Mouse (Mus musculus) MEL (cell line): Measurements from ENCODE around the gene Gcnt2. TPM values are rescaled to one million over a fixed set of nuclear protein-coding genes. Genes with fewer than 3 reads are reported as not detected.

Source experiments
- DNase-seq: peaks from one replicate; pipeline ENCODE4 v3.0.0; 2011; ENCODE audit warnings: low read depth, low spot score
- H3K27ac ChIP-seq: 2 replicates; pipeline ENCODE4 v1.5.1; 2012; ENCODE audit warnings: low read depth, mild to moderate bottlenecking, control low read depth, low read length, moderate library complexity; ENCODE audit not compliant: control insufficient read depth
- H3K27me3 ChIP-seq, 2 experiments: fragments of 150-350 bp in 1 of 2; sonication (generic) in 1 of 2; 2 replicates each; pipeline ENCODE4 v1.6.1; 2012; ENCODE audit warnings: low read length in 2 of 2, mild to moderate bottlenecking in 2 of 2, improper control_type of control experiment in 1 of 2, moderate library complexity in 1 of 2; ENCODE audit not compliant: insufficient read depth in 2 of 2, control insufficient read depth in 1 of 2
- H3K36me3 ChIP-seq, 2 experiments: 2 replicates each; pipeline ENCODE4 v1.6.1; 2012 to 2014; ENCODE audit warnings: low read length in 2 of 2, improper control_type of control experiment in 1 of 2, inconsistent platforms in 1 of 2, mild to moderate bottlenecking in 1 of 2; ENCODE audit not compliant: insufficient read depth in 2 of 2, control insufficient read depth in 1 of 2
- H3K4me1 ChIP-seq, 2 experiments: fragments of 150-350 bp in 1 of 2; sonication (generic) in 1 of 2; 2 replicates each; pipeline ENCODE4 v1.6.1; 2012; ENCODE audit warnings: low read length in 2 of 2, improper control_type of control experiment in 1 of 2, mild to moderate bottlenecking in 1 of 2; ENCODE audit not compliant: insufficient read depth in 2 of 2, control insufficient read depth in 1 of 2
- H3K4me3 ChIP-seq, 2 experiments: fragments of 150-350 bp in 1 of 2; sonication (generic) in 1 of 2; 2 replicates each; pipeline ENCODE4 v1.5.1; 2012; ENCODE audit warnings: low read depth in 2 of 2, low read length in 2 of 2, mild to moderate bottlenecking in 2 of 2, moderate library complexity in 2 of 2, control low read depth in 1 of 2, improper control_type of control experiment in 1 of 2; ENCODE audit not compliant: control insufficient read depth in 1 of 2, insufficient read depth in 1 of 2
- H3K79me2 ChIP-seq: 2 replicates; pipeline ENCODE4 v1.6.1; 2012; ENCODE audit warnings: mild to moderate bottlenecking, low read length, moderate library complexity; ENCODE audit not compliant: control insufficient read depth, poor library complexity, insufficient read depth
- H3K9ac ChIP-seq: 2 replicates; pipeline ENCODE4 v1.6.1; 2012; ENCODE audit warnings: low read depth, mild to moderate bottlenecking, control low read depth, low read length, moderate library complexity; ENCODE audit not compliant: control insufficient read depth, poor library complexity, severe bottlenecking
- H3K9me3 ChIP-seq: fragments of 150-350 bp; sonication (generic); replicated peaks from 2 replicates; pipeline ENCODE4 v1.6.1; 2012; ENCODE audit warnings: mild to moderate bottlenecking, low read length, improper control_type of control experiment, moderate library complexity; ENCODE audit not compliant: insufficient read depth
- CHD2 ChIP-seq: IDR thresholded peaks from 2 replicates; pipeline ENCODE4 v1.6.1; 2011; ENCODE audit warnings: low read length, improper control_type of control experiment
- CTCF ChIP-seq, 3 experiments: IDR thresholded peaks in 2 of 3; conservative IDR thresholded peaks in 1 of 3; 2 replicates each; pipeline ENCODE4 v1.5.1; 2011 to 2012; ENCODE audit warnings: low read length in 3 of 3, low read depth in 2 of 3, mild to moderate bottlenecking in 2 of 3, improper control_type of control experiment in 1 of 3, inconsistent platforms in 1 of 3, mixed read lengths in 1 of 3, moderate library complexity in 1 of 3; ENCODE audit not compliant: control insufficient read depth in 1 of 3, insufficient read depth in 1 of 3, poor library complexity in 1 of 3, severe bottlenecking in 1 of 3
- ELF1 ChIP-seq: IDR thresholded peaks from 2 replicates; pipeline ENCODE4 v1.6.1; 2014; ENCODE audit warnings: low read depth, mild to moderate bottlenecking, inconsistent platforms, low read length, improper control_type of control experiment, moderate library complexity
- EP300 ChIP-seq, 2 experiments: IDR thresholded peaks; 2 replicates each; pipeline ENCODE4 v1.6.1; 2011; ENCODE audit warnings: improper control_type of control experiment in 2 of 2, low read length in 2 of 2, low read depth in 1 of 2, mild to moderate bottlenecking in 1 of 2
- GATA1 ChIP-seq: IDR thresholded peaks from 2 replicates; pipeline ENCODE4 v1.6.1; 2011; ENCODE audit warnings: low read depth, low read length, improper control_type of control experiment
- JUND ChIP-seq: IDR thresholded peaks from 2 replicates; pipeline ENCODE4 v1.6.1; 2011; ENCODE audit warnings: low read depth, mild to moderate bottlenecking, improper control_type of control experiment, low read length
- KAT2A ChIP-seq: conservative IDR thresholded peaks from 2 replicates; pipeline ENCODE4 v1.6.1; 2012; ENCODE audit warnings: low read depth, low read length, improper control_type of control experiment, inconsistent platforms
- MAX ChIP-seq: IDR thresholded peaks from 2 replicates; pipeline ENCODE4 v1.6.1; 2011; ENCODE audit warnings: low read length, improper control_type of control experiment
- MXI1 ChIP-seq: IDR thresholded peaks from 2 replicates; pipeline ENCODE4 v1.6.1; 2011; ENCODE audit warnings: mild to moderate bottlenecking, low read depth, low read length, improper control_type of control experiment
- POLR2AphosphoS2 ChIP-seq: IDR thresholded peaks from 2 replicates; pipeline ENCODE4 v1.6.1; 2011; ENCODE audit warnings: low read length, improper control_type of control experiment
- POLR2AphosphoS5 ChIP-seq: IDR thresholded peaks from 2 replicates; pipeline ENCODE4 v1.6.1; 2012; ENCODE audit warnings: low read depth, borderline replicate concordance, mild to moderate bottlenecking, inconsistent platforms, low read length, moderate library complexity, mixed read lengths
- RAD21 ChIP-seq: IDR thresholded peaks from 2 replicates; pipeline ENCODE4 v1.6.1; 2011; ENCODE audit warnings: mild to moderate bottlenecking, low read depth, low read length, improper control_type of control experiment
- SMC3 ChIP-seq: IDR thresholded peaks from 2 replicates; pipeline ENCODE4 v1.6.1; 2011; ENCODE audit warnings: low read depth, low read length, improper control_type of control experiment
- TAL1 ChIP-seq: IDR thresholded peaks from 2 replicates; pipeline ENCODE4 v1.6.1; 2012; ENCODE audit warnings: mild to moderate bottlenecking, inconsistent platforms, low read length, moderate library complexity, mixed read lengths
- ZC3H11A ChIP-seq: IDR thresholded peaks from 2 replicates; pipeline ENCODE4 v1.6.1; 2012; ENCODE audit warnings: low read depth, mild to moderate bottlenecking, inconsistent platforms, low read length, improper control_type of control experiment
- ZKSCAN1 ChIP-seq: IDR thresholded peaks from 2 replicates; pipeline ENCODE4 v1.6.1; 2012; ENCODE audit warnings: low read depth, mild to moderate bottlenecking, inconsistent platforms, low read length, improper control_type of control experiment, moderate library complexity
- ZMIZ1 ChIP-seq: IDR thresholded peaks from 2 replicates; pipeline ENCODE4 v1.6.1; 2012; ENCODE audit warnings: low read depth, mild to moderate bottlenecking, inconsistent platforms, low read length, improper control_type of control experiment, moderate library complexity
- ZNF384 ChIP-seq: IDR thresholded peaks from 2 replicates; pipeline ENCODE4 v1.6.1; 2012; ENCODE audit warnings: low read depth, mild to moderate bottlenecking, inconsistent platforms, low read length, improper control_type of control experiment
- polyA plus RNA-seq, 2 experiments: library from polyadenylated mRNA; stranded (reverse) in 1 of 2; unstranded in 1 of 2; fragments of >175 nt in 1 of 2; fragments of >200 nt in 1 of 2; gene quantifications; 2 replicates each; pipeline versions ENCODE4 v1.2.1 to v1.2.4; 2012; ENCODE audit warnings: low replicate concordance in 2 of 2, low read depth in 1 of 2; ENCODE audit not compliant: insufficient read length in 2 of 2, insufficient read depth in 1 of 2, missing spikeins in 1 of 2
- total RNA-seq: library from RNA; depleted of rRNA; stranded (reverse); fragments of 300-350 nt; gene quantifications from 2 replicates; pipeline ENCODE4 v1.2.3, GENCODE M21; 2012

Gcnt2 gene
- total and polyA plus RNA-seq, 3 experiments = 0.03 to 0.04 TPM; not detected in 1

DNA sequence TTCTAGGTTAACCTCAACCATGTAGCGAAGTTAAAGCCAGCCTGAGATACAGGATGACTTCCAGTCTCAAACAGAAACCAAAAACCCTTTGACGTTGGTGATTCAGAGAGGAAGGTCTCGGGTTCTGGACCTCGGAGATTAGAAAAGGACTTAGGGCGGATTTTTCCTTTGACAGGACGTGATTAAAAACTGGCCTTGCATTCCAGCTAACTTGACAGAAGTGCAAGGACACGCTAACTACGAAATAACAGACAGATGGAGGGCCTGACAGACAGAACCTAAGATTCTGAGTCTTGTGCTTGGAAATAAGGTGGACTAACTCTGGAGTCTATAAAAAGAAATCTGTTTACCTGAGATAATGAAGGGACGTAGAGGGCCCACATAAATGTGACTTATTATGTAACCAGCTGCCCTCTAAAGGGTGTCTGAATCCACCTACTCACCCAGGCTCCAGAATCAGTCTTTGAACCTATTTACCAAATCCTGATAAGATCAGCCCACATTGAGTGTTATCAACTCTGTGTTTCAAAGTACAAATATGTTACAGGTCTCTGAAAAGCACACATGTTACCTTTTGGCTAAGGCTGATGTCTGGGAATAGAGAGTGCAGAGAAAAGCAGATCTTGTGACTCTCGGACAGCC lies 18.3 kb upstream of the Gcnt2 start:
- H3K79me2 ChIP-seq = no peaks in the 10 kb centered on the region
- no peak overlapping the region for H3K9ac ChIP-seq
- H3K27ac ChIP-seq = no peak overlapping the region
- H3K9me3 ChIP-seq = no peaks in the 10 kb centered on the region
- TF ChIP-seq CTCF (IDR thresholded peaks at IDR 0.05 in 2 of 3, conservative IDR thresholded peaks at IDR 0.05 in 1 of 3; ENCODE audit: control insufficient read depth in 1 of 3, insufficient read depth in 1 of 3, low read depth in 2 of 3, low read length in 3 of 3, poor library complexity in 1 of 3, severe bottlenecking in 1 of 3) (no peak), TAL1 (no peak), POLR2AphosphoS5 (no peak), ZMIZ1 (no peak), SMC3 (no peak), MXI1 (no peak), ZNF384 (no peak), ZKSCAN1 (no peak), ELF1 (no peak), KAT2A (no peak), CHD2 (no peak), RAD21 (no peak), GATA1 (no peak)
- H3K4me1 ChIP-seq = peaks cover 0 to 2% of the 10 kb centered on the region in 2 experiments; a peak in 1 of 4 replicates
- H3K4me3 ChIP-seq = no peak overlapping the region
- H3K36me3 ChIP-seq = peaks cover 0 to 5% of the 10 kb centered on the region in 2 experiments; a peak in 1 of 4 replicates
- H3K27me3 ChIP-seq = peaks cover 6 to 9% of the 10 kb centered on the region in 2 experiments
- no peak for DNase-seq

DNA sequence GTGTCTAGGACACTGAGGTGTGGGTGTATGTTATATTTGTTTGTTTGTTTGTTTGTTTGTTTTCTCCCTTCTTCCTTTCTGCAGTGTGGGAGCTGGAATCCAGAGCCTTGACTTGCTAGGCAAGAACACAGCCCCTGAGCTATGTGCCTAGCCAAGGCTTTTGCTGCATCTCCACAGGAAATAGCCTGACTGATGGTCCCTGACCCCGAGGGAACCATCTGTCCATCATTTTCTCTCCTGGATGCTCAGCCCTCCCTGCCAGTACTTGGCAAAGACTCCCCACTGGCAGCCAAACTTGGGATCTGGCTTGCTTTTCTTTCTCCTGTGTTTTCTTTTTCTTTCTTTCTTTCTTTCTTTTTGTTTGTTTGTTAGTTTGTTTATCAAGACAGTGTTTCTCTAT lies 17.4 kb upstream of the Gcnt2 start:
- H3K4me3 ChIP-seq = no peak overlapping the region
- H3K9me3 ChIP-seq = no peaks in the 10 kb centered on the region
- peaks cover 0 to 2% of the 10 kb centered on the region in 2 experiments; a peak in 1 of 4 replicates for H3K4me1 ChIP-seq
- H3K36me3 ChIP-seq = peaks cover 0 to 5% of the 10 kb centered on the region in 2 experiments; a peak in 1 of 4 replicates
- H3K9ac ChIP-seq = no peak overlapping the region
- DNase-seq = no peak
- no peaks in the 10 kb centered on the region for H3K79me2 ChIP-seq
- H3K27ac ChIP-seq = no peak overlapping the region
- peaks cover 6 to 9% of the 10 kb centered on the region in 2 experiments for H3K27me3 ChIP-seq
- TF ChIP-seq MXI1 (no peak), SMC3 (no peak), ZC3H11A (no peak), ZMIZ1 (no peak), EP300 (IDR thresholded peaks at IDR 0.05; ENCODE audit: low read depth in 1 of 2, low read length in 2 of 2) (no peak), POLR2AphosphoS5 (no peak), MAX (no peak), ZNF384 (no peak), JUND (no peak), POLR2AphosphoS2 (no peak), CHD2 (no peak)
